Mouse (Mus musculus): ENCODE data around the gene Spock1.

DNA sequence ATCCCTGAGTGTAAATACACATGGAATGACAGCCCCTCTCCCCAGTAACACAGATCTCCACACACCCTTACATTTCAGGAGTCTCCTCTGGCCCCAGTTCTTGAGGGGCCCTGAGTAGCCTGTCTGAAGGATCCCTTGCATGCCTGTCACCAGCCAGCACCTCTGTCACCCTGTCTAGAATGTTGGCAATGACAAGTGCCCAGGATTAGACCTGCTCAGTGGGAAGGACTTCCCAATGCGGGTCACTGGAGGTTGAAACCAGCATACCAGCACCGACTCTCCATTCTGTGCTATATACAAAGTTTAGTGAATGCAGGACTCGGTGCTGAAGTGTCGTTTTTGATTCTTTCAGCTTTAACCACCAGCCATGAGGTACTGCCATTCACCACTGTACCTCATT, 266.5 kb downstream of the Spock1 start:
- TF ChIP-seq GATA1 (IDR thresholded peaks at IDR 0.05; ENCODE audit: borderline replicate concordance, low read length) (no peak), FLI1 (IDR thresholded peaks at IDR 0.05; ENCODE audit: low read length) (no peak)

Data from megakaryocyte, embryonic 14.5 days (primary cell).